Mouse (Mus musculus): ENCODE measurements around the gene Tmem19. TPM values are rescaled to one million over a fixed set of nuclear protein-coding genes. Genes with fewer than 3 reads are reported as not detected.
A peak's percentile ranks its signal among the peaks of the same experiment; 100 is the strongest.

The Tmem19 gene
- polyA plus RNA-seq, 1 experiment from 2014 or later: 24.7 TPM

DNA sequence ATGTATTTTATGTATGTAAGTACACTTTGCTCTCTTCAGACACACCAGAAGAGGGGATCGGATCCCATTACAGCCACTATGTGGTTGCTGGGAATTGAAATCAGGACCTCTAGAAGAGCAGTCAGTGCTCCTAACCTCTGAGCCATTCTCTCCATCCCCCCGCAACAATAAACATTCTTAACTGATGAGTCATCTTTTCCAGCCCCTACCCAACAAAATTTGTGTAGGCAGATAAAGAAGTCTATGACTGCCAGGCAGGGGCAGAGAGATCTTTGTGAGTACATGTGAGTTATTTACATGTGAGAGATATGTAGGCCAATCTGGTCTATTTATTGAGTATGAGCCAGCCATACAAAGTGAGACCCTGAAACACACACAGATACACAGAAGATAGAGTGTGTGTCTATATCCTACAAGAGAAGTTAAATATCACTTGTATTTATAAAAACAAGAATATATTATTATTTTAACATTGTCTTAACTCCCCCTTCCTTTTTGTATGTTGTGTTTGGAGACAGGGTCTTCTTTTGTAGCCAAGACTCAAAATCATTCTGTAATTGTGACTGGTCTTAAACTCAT is 19.3 kb upstream of the Tmem19 start:
- no peak overlapping the region for H3K4me3 ChIP-seq (replicated peaks)
- no peak for ATAC-seq (ENCODE audit: insufficient number of reproducible peaks, insufficient read depth, low FRiP score, low TSS enrichment, low read depth)
- 93% methylated on average over 2 of the region's 2 CpGs for WGBS
- H3K4me1 ChIP-seq (replicated peaks): peaks cover 18% of the 10 kb centered on the region
- H3K27ac ChIP-seq: no peak overlapping the region
- peaks cover 15% of the 10 kb centered on the region; the same call in 1 of the 2 replicates for H3K36me3 ChIP-seq
- H3K9ac ChIP-seq (replicated peaks): no peak overlapping the region
- H3K4me2 ChIP-seq: no peak overlapping the region
- H3K9me3 ChIP-seq: no peaks in the 10 kb centered on the region
- no peaks in the 10 kb centered on the region for H3K27me3 ChIP-seq

DNA sequence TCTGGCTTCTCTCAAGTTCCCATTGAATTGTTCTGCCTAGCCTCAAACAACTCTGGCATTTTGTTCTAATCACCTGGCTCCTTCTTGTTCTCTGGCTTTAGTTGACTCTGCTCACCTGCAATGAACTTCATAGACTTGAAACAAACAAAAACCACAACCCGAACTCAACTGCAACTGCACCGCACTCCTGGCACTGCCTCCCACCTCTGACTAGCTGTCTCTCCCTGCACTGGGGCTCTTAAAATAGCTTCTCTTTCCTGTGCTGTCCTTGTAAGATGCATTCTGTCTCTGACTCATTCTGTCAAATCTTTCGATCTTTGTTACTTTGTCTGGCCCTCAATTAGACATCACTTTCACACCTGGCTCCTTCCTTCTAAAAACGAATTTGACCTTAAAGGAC is 850 bp upstream of the Tmem19 start:
- peaks cover 14% of the 10 kb centered on the region; the same call in 1 of the 2 replicates for H3K4me1 ChIP-seq (replicated peaks)
- H3K27ac ChIP-seq: no peak overlapping the region
- H3K9me3 ChIP-seq: no peaks in the 10 kb centered on the region
- WGBS: 85% methylated on average over 4 of the region's 4 CpGs
- H3K4me3 ChIP-seq (replicated peaks): peak overlapping the region; percentile 54
- no peaks in the 10 kb centered on the region for H3K27me3 ChIP-seq
- ATAC-seq (ENCODE audit: insufficient number of reproducible peaks, insufficient read depth, low FRiP score, low TSS enrichment, low read depth): no peak
- H3K36me3 ChIP-seq: no peaks in the 10 kb centered on the region
- peak overlapping the region; percentile 68 for H3K4me2 ChIP-seq
- no peak overlapping the region for H3K9ac ChIP-seq (replicated peaks)

DNA sequence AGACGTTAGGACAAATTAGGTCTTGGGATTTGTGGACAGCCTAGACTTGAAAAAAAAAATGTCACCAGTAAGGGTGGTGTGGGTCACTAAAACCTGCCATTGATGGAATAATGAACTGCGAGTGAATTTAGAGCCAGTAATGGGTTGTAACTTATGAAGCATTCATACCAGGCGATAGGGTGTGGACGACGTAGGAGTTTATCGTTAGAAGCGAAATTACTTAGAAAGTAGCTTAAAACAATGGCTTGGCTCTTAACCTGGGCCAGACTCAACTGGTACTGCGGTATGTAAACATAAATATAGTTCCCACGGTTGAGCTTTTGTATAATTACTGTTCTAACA is 293 bp upstream of the Tmem19 start:
- Histone ChIP-seq H3K27me3 (no peaks in the 10 kb centered on the region), H3K4me2 (peak overlapping the region; percentile 68), H3K4me1 (replicated peaks) (peaks cover 14% of the 10 kb centered on the region; the same call in 1 of the 2 replicates), H3K36me3 (no peaks in the 10 kb centered on the region), H3K27ac (peak overlapping the region; percentile 91), H3K4me3 (replicated peaks) (peak overlapping the region; percentile 54), H3K9ac (replicated peaks) (peak overlapping the region; percentile 52), H3K9me3 (no peaks in the 10 kb centered on the region)
- WGBS: 7% methylated on average over 9 of the region's 9 CpGs
- ATAC-seq (ENCODE audit: insufficient number of reproducible peaks, insufficient read depth, low FRiP score, low TSS enrichment, low read depth): peak; percentile 0; the same call in 1 of the 2 replicates

GRCm38 (mm10) chr10:115359066-115359465 is 3.2 kb downstream of the Tmem19 start:
- Histone ChIP-seq H3K27me3 (no peaks in the 10 kb centered on the region), H3K4me3 (replicated peaks) (no peak overlapping the region), H3K4me2 (no peak overlapping the region), H3K9ac (replicated peaks) (no peak overlapping the region), H3K27ac (no peak overlapping the region), H3K36me3 (peaks cover 7% of the 10 kb centered on the region), H3K9me3 (no peaks in the 10 kb centered on the region), H3K4me1 (replicated peaks) (peaks cover 14% of the 10 kb centered on the region; the same call in 1 of the 2 replicates)
- ATAC-seq (ENCODE audit: insufficient number of reproducible peaks, insufficient read depth, low FRiP score, low TSS enrichment, low read depth): no peak
- WGBS: 89% methylated on average over 7 of the region's 7 CpGs

DNA sequence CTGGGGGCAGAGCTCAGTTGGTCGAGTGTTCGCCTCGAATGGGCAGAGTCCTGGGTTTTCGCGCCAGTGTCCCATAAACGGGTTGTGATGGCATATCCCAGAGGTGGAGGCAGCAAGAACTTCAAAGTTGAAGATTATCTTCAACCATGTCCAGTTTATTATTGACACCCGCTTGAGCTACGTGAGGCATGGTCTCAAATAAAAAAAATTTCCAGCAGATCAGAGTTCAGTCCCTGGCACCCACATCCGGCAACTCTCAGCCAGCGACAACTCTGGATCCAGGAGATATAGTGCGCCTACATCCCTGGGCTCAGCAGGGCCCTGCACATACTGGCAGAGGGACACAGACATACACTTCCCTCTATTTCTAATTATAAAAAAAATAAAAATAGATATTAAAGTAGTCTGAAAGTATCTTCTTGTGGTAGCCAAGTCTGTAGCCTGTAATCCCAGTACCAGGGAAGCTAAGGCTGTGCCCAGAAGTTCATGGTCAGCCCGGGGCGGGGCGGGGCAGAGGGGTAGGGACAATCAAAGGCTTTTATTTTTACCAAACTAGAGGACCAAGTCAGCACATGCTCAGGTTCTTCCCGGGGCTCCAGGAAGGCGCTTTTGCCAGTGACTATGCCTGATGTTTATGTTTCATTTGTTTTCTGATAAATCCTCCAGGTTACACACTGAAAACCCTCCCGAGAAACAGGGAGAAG is 3.9 kb downstream of the Tmem19 start:
- Histone ChIP-seq H3K4me1 (replicated peaks) (peaks cover 14% of the 10 kb centered on the region; the same call in 1 of the 2 replicates), H3K36me3 (peaks cover 7% of the 10 kb centered on the region), H3K4me3 (replicated peaks) (no peak overlapping the region), H3K27me3 (no peaks in the 10 kb centered on the region), H3K9me3 (no peaks in the 10 kb centered on the region), H3K9ac (replicated peaks) (no peak overlapping the region), H3K27ac (no peak overlapping the region), H3K4me2 (no peak overlapping the region)
- no peak for ATAC-seq (ENCODE audit: insufficient number of reproducible peaks, insufficient read depth, low FRiP score, low TSS enrichment, low read depth)
- WGBS: 92% methylated on average over 17 of the region's 17 CpGs

- Histone ChIP-seq H3K4me1 (replicated peaks) (peaks cover 6% of the 10 kb centered on the region; the same call in 1 of the 2 replicates), H3K27me3 (no peaks in the 10 kb centered on the region), H3K9ac (replicated peaks) (no peak overlapping the region), H3K9me3 (no peaks in the 10 kb centered on the region), H3K4me3 (replicated peaks) (no peak overlapping the region), H3K36me3 (peaks cover 7% of the 10 kb centered on the region), H3K4me2 (no peak overlapping the region), H3K27ac (no peak overlapping the region)
- no peak for ATAC-seq (ENCODE audit: insufficient number of reproducible peaks, insufficient read depth, low FRiP score, low TSS enrichment, low read depth)
- WGBS: 88% methylated on average over 6 of the region's 7 CpGs
Observed at GRCm38 (mm10) chr10:115356106-115356505, 6.2 kb downstream of the Tmem19 start.

DNA sequence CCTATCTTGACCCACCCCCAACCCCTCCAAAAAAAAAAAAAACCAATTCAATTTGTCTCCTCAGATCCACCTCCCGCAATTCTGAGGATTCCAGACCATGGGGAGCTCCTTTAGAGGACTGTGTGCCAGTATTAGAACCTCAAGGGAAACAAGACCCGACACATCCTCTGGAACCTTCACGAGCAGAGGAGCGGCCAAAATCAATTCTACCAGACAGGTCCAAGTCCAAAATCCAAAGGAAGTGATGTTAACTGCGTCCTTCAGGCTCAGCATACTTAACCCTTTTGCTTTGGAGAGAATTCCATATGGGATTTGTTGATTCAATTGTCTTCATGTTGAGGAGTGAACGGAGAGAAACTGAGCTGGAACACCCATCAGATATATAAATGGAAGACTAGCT is 7.3 kb downstream of the Tmem19 start:
- Histone ChIP-seq H3K27me3 (no peaks in the 10 kb centered on the region), H3K9ac (replicated peaks) (no peak overlapping the region), H3K9me3 (no peaks in the 10 kb centered on the region), H3K4me2 (no peak overlapping the region), H3K36me3 (peaks cover 7% of the 10 kb centered on the region), H3K4me3 (replicated peaks) (no peak overlapping the region), H3K4me1 (replicated peaks) (no peaks in the 10 kb centered on the region), H3K27ac (no peak overlapping the region)
- 92% methylated on average over 6 of the region's 6 CpGs for WGBS
- ATAC-seq (ENCODE audit: insufficient number of reproducible peaks, insufficient read depth, low FRiP score, low TSS enrichment, low read depth): no peak

DNA sequence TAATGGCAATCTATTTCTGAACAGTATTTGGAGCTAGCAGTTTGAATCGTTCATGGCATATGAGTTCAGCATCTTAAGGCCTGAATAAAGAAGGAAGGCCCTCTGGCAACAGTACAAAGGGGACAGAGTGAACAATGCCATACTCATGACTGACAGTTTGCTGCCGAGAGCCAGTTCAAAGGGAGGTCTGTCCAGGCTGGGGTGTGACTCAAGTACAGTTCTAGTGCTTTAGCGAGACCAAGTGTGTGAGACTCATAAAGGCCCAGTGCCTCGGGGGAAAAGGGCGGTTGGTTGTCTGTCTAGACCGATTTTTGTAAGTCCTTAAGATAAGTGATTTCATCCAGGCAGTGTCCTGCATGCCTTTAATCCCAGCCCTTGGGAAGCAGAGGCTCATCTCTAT is 7.7 kb downstream of the Tmem19 start:
- Histone ChIP-seq H3K4me2 (no peak overlapping the region), H3K36me3 (peaks cover 7% of the 10 kb centered on the region), H3K27me3 (no peaks in the 10 kb centered on the region), H3K9me3 (no peaks in the 10 kb centered on the region), H3K27ac (no peak overlapping the region), H3K4me3 (replicated peaks) (no peak overlapping the region), H3K4me1 (replicated peaks) (no peaks in the 10 kb centered on the region), H3K9ac (replicated peaks) (no peak overlapping the region)
- WGBS: 83% methylated on average over 6 of the region's 6 CpGs
- ATAC-seq (ENCODE audit: insufficient number of reproducible peaks, insufficient read depth, low FRiP score, low TSS enrichment, low read depth): no peak

GRCm38 (mm10) chr10:115350810-115351397 is 11.4 kb downstream of the Tmem19 start:
- Histone ChIP-seq H3K4me1 (replicated peaks) (no peaks in the 10 kb centered on the region), H3K4me3 (replicated peaks) (no peak overlapping the region), H3K4me2 (no peak overlapping the region), H3K9me3 (no peaks in the 10 kb centered on the region), H3K9ac (replicated peaks) (no peak overlapping the region), H3K27me3 (no peaks in the 10 kb centered on the region), H3K27ac (no peak overlapping the region), H3K36me3 (peaks cover 9% of the 10 kb centered on the region; the same call in 1 of the 2 replicates)
- ATAC-seq (ENCODE audit: insufficient number of reproducible peaks, insufficient read depth, low FRiP score, low TSS enrichment, low read depth): no peak
- WGBS: 74% methylated on average over 2 of the region's 2 CpGs

GRCm38 (mm10) chr10:115349509-115349908 is 12.8 kb downstream of the Tmem19 start:
- Histone ChIP-seq H3K36me3 (peaks cover 17% of the 10 kb centered on the region), H3K9ac (replicated peaks) (no peak overlapping the region), H3K4me1 (replicated peaks) (no peaks in the 10 kb centered on the region), H3K4me3 (replicated peaks) (no peak overlapping the region), H3K27ac (no peak overlapping the region), H3K27me3 (no peaks in the 10 kb centered on the region), H3K9me3 (no peaks in the 10 kb centered on the region), H3K4me2 (no peak overlapping the region)
- no peak for ATAC-seq (ENCODE audit: insufficient number of reproducible peaks, insufficient read depth, low FRiP score, low TSS enrichment, low read depth)
- WGBS: 89% methylated on average over 7 of the region's 7 CpGs

GRCm38 (mm10) chr10:115349029-115349428 is 13.3 kb downstream of the Tmem19 start:
- ATAC-seq (ENCODE audit: insufficient number of reproducible peaks, insufficient read depth, low FRiP score, low TSS enrichment, low read depth): no peak
- Histone ChIP-seq H3K9ac (replicated peaks) (no peak overlapping the region), H3K27me3 (no peaks in the 10 kb centered on the region), H3K27ac (no peak overlapping the region), H3K36me3 (peaks cover 17% of the 10 kb centered on the region), H3K9me3 (no peaks in the 10 kb centered on the region), H3K4me2 (no peak overlapping the region), H3K4me1 (replicated peaks) (no peaks in the 10 kb centered on the region), H3K4me3 (replicated peaks) (no peak overlapping the region)
- WGBS: 80% methylated on average over 10 of the region's 10 CpGs

Measured in limb, embryonic 12.5 days (tissue).